Mouse (Mus musculus) right cerebral cortex, postnatal 25 days (tissue): ENCODE measurements at regions not wholly inside any gene's neighbourhood (a gene's known extent, or its start where the extent isn't known, plus 50 kb on each side); places are given as distances from the start of the nearest gene placed in this dataset.
A peak's percentile ranks its signal among the peaks of the same experiment; 100 is the strongest.

ENCODE experiments used
- DNase-seq: peaks from one replicate; pipeline ENCODE4 v3.0.0; 2022

DNA sequence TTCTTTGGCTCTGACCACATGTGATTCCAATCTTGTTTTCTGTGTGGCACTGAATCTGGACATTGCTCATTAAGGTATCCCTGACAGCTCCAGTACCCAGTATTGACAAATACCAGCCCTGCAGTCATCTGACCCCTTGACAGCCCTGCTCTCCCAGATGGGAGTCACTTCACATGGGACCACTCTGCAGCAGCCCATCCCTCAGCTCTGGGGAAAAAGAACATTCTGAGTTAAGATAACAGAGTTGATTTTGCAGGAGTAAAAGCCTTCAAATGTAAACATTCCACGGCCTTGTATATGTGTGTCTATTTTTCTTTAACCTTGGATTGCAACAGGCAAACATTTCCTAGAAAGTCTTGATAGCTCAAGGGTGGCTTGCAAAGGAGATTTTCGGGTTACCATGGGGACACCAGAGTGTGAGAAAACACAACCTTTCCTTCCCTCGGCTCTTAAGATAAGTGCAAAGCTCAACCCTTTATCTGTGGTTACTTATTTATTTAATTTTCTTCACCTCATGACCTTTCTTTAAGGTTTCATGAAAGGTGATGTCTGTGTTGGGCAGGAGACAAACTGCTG, 444.4 kb upstream of the Sox11 start:
- DNase-seq = no peak

DNA sequence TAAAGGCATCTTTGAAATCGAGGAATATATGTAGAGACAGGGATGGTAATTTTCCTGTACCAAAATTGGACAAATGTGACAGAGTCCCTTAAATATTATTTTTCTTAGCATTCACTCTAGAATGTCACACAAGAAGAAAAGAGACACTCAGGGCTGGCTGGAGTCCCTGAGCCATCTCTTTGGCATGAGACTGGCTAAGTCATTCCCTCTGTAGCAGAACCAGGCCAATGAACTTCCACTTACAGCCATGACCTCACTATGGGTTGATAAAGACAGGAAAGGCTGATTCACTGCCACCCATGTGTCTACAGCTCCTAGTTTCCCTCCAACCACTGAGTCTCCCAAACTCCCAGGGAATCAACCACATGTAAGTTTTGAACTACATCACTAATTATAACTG, 438.4 kb upstream of the Sox11 start:
- no peak for DNase-seq

GRCm38 (mm10) chr12:27765948-27766347, 423.6 kb upstream of the Sox11 start:
- no peak for DNase-seq

DNA sequence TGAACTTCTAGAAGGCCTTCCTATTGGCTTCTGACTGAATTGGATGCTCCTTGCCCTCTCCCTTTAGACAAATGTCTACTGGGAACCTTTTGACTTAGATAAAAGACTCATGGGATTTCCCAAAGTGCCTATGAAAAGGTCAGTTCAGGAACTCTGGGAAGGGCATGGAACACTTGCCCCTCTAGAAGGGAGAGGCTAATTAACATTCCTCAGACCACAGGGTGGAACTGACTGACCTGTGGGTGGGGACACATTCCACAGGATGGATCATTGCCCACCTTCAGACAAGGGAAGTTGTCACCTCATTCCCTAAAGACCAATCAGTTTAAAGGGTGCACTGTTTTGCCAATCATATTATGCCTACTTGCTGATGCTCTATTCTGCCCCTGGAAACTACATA, 416.6 kb upstream of the Sox11 start:
- no peak for DNase-seq

DNA sequence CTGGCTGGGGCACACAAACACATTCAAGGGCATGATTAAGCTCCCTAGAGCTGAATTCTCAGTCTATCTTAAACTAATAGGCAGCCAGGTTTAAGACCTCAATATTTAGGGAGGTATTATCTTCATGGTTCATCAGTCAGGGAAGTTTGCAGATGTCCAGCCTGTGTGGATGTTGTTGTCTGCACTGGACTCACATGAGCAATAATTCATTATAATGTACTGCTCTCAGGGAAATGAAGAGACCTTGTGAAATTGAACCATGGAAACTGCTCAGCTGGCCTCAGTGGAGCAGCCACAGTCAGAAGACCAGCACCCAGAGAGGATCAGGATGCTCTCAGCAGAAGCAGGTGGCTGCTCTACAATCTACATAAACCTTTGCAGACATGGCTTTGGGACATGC, 415.3 kb upstream of the Sox11 start:
- DNase-seq = no peak

DNA sequence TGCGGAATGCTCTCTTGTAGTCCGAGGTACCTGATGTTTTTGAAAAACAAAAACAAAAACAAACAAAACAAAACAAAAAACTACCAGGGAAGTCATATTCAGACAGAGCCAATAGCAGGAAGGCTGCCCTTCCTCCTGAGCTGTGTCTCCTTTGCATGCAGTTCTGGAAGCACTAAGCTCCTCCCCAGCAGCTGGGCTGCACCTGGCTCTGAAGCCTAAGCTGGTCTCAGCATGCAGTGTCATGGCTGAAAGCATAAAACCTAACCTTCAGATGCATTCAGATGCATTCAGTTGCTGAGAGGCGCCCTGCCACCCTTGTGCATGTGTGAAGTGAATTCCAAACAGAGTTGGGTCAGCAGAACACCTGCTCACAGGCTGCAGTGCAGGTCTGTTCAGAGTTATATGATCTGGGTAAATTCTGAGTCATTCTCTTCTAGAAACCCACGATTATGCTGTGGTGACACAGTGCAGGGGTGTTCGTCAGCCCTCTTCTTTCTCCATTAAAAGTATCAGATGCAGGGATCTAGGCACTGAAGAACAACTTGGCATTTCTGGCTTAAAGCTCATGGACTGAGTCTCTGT, 382.3 kb upstream of the Sox11 start:
- DNase-seq = no peak

- DNase-seq = no peak
These were observed 338.1 kb upstream of the Sox11 start for GRCm38 (mm10) chr12:27680459-27680858.

DNA sequence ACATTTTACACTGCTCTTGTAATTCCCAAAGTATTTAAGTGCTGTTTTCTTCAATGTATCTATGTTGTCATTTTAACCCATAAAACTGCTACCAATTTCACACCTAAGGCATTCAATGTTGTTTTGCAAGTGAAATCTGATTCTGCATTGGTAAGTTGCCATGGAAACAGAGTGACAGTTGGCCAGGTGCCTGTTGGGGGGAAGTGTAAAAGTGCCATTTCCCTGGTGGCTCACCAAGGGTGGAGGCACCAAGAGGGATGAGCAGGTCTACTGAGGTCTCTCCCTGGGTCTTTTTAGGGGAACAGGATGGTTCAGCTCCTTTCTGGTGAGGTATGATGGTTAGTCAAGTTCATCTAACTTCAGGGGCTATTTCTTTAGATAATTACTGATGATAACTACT, 331.0 kb upstream of the Sox11 start:
- DNase-seq = no peak

DNA sequence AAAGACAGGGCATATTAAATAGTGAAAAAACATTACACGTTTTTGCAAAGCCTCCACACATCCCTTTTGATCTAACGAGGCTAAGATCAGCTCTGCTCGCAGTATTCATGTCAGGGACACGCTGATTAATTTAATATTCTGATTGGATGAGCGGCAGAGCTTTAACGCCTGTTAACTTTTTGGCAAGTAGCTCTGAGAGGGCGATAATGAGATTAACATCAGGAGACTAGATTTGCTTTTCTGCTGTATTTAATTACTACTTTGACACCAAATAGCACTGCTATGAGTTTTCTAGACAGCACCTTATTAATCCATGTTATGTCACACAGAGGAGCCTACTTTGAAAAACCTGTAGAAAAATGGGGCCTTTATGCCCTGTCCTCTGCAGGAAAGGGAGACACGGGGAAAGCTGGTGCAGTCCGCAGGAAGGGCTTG, 328.3 kb upstream of the Sox11 start:
- DNase-seq = no peak

- DNase-seq = no peak
These were observed 327.8 kb upstream of the Sox11 start for GRCm38 (mm10) chr12:27670190-27670589.

DNA sequence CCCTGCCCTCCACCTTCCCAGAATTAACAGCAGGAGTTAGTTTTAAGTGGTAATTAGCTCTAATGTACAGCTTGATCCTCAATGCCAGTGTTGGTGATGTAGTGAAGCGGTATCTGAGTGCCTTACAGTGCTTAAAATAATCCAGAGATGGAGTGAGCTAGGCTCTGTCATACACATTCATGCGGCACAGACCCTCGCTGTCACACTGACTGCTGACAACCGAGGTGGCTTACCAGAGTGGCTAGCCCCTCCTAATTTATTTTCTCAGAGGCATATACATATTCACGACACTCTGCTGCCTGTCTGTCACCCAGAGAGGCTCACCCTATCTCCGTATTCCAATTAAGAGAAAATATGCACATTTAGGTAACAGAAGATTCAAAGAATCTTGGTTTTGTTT, 327.2 kb upstream of the Sox11 start:
- no peak for DNase-seq

GRCm38 (mm10) chr12:27666456-27666855, 324.1 kb upstream of the Sox11 start:
- DNase-seq = no peak

DNA sequence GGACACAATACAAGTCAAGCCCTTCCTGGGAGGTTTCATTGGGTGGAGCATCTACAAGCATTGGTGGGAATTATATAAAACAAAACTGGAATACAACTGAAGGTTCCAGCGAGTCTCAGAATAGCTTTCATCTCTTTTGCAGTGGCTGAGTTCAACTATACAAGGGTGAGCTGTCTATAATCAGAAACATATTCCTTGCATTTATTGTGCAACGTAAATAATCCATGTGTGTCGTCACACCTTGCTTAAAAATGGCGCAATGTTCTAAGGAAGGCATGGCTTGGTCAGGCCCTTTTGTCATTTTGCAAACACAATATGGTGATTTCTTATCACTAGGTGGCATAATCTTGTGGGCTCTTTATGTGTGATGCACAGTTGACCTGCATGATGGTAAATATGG, 320.8 kb upstream of the Sox11 start:
- no peak for DNase-seq

GRCm38 (mm10) chr12:27662723-27663122, 320.3 kb upstream of the Sox11 start:
- DNase-seq = no peak

GRCm38 (mm10) chr12:27657536-27657935, 315.2 kb upstream of the Sox11 start:
- DNase-seq = no peak

GRCm38 (mm10) chr12:27653541-27653940, 311.2 kb upstream of the Sox11 start:
- no peak for DNase-seq

DNA sequence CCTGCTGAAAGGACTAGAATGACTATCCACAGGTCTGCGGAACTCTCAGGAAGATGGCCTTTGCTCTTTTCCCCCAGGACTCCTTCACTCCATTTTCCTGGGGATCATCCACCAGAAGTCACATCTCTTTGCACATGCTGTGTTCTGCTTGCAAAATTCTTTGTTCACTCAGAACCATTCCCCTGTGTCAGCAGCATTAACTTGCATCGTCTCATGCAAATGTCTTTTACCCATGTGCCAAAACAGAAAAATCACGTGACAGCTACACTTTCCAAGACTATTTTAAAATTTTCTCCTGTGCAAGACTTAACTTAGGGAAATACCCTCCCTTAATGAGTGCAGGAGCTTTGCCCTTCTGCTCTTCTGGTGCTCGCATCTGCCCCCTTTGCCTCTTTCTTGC, 306.2 kb upstream of the Sox11 start:
- DNase-seq = no peak

DNA sequence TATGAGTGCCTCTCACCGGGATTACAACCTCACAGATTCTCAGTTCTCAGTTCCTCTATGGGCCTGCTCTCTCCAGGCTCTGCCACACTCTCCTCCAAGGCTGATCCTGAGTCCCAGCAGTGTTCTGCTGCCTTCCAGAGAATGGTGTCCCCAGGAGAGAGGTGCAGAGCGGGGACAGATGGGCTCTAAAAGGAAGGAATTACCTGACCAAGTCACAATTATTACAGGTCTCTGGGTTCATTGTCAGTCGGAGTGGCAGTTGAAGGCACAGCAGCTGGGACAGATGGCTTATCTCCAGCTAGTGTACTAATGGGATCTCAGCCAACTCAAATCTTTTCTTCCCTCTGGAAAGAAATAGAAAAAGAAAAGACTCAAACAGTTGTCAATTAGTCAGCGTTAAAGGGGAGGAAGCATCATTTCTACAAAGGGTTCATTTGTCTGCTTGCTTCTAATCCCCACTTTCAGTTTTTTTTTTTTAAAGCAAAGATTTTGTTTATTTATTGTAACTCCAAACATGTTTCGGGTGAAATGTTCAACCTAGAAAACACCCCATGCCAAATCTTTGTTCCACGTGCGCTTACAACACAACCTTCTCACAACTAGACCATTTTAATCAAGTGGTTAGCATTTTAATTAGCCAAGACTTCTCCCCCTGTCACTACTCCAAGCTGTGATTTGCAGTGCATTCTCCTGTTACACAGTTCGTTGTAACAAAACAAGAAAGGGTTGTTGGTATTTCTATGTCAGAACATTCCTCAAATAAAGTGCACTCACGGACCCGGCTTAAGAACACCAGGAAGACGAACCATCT, 304.3 kb upstream of the Sox11 start:
- no peak for DNase-seq

- no peak for DNase-seq
These were observed 277.2 kb upstream of the Sox11 start for GRCm38 (mm10) chr12:27619616-27620015.

GRCm38 (mm10) chr12:27604061-27604679, 261.8 kb upstream of the Sox11 start:
- no peak for DNase-seq

- DNase-seq = peak; percentile 56
These were observed 256.8 kb upstream of the Sox11 start for GRCm38 (mm10) chr12:27599149-27599548.

DNA sequence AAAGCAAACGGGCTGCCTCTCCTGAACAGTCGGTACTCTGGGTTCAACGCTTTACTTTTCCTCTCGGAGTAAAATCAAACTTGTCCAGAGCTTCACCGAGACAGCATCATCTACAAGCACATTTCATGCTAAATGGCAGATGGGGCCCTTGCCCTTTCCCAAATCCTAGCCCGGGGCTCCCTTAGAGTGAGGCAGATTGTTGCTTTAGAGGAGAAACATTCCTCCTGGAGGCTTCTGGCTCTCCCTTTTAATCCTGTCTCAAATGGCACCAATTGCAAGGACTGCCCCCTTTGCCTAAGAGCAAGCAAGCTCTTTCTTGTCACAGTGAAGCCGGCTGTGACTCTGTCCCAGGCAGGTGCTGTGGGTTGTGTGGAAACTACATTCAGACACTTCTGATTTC, 255.5 kb upstream of the Sox11 start:
- no peak for DNase-seq

DNA sequence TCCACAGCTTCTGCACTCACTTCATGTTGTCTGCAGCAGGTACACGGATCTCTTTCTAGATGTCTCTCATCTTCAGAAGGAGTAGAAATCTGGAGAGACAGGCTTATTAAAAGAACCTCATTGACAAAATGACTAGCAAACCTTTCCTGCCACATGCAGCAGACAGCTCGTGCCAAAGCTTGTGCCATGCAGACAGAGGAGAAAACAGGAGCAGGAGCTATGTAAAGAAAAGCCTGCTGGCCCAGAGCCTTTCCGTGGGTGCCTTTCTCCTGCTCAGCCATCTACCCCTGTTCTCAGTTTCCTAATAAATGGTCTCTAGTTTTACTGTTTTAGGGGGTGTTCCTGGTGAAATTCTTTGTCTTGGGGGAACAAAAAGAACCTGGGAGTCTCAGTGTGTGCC, 254.9 kb upstream of the Sox11 start:
- DNase-seq = no peak

- no peak for DNase-seq
These were observed 253.2 kb upstream of the Sox11 start for GRCm38 (mm10) chr12:27595576-27595975.
